Comparison of ENCODE assay signal across 11 mouse cellular contexts in the genomic region with DNA sequence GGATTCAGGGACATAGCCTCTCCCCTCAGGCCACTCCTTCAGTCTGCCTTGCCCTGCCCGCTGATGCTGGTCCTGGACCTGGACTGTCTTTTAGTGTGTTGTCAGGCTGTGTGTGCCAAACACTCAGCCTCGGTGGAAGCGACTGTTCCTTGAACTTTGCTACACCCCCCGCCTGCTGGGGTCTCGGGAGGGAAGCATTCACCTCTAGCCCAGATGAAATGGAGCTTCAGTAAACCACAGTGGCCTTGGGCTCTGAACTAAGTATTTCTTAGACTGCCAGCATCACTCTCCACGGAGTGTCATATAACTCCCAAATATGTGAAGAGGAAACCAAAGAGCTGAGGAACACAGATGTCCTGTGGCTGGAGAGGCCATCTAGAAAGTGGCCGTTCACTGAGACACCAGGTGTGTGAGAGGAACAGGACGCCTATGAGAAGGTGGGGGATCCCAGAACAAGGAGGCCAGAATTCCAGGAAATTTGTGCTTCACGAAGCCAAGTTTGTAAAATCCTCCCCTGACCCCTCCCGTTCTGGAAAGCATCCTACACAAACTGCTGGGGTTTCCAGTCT.
A peak's percentile ranks its signal among the peaks of the same experiment; 100 is the strongest.
DNase-seq lines count a peak whose midpoint lies in the region; ATAC-seq and TF ChIP-seq lines count a peak whose summit lies in the region.
"Had no signal": no experiment of that assay in that cellular context is flagged by ENCODE, and none has a peak within 500 bp of the region (broad histone marks: within the 10 kb centered on the region; RNA-seq: fewer than 3 reads in every experiment).

No protein-coding gene starts in this region.

- TF ChIP-seq EP300 in stomach, postnatal 0 days (optimal IDR thresholded peaks at IDR 0.05), result no peak

- TF ChIP-seq CTCF in lung, embryonic 14.5 days (IDR thresholded peaks at IDR 0.05; ENCODE audit: low read depth), result no peak
- TF ChIP-seq CTCF in stomach, postnatal 0 days (IDR thresholded peaks at IDR 0.05; ENCODE audit: low read depth), result no peak

- peak; percentile 36 for DNase-seq in adrenal gland, adult 2 months
- no peak for DNase-seq in adrenal gland, postnatal 4 days (ENCODE audit: low spot score in 2 of 2)
- DNase-seq in lung, embryonic 14.5 days, result no peak
- no peak for DNase-seq in lung, adult 18-20 months
- DNase-seq in stomach, postnatal 0 days (ENCODE audit: low spot score), result no peak
- no peak for DNase-seq in spleen, adult 12 weeks (ENCODE audit: low spot score)
- no peak for DNase-seq in right cerebral cortex, postnatal 14 days
- DNase-seq: lung, postnatal 36 days; right cerebral cortex, postnatal 4 days had no signal

- no peaks in the 10 kb centered on the region for H3K36me3 ChIP-seq in lung, embryonic 14.5 days (ENCODE audit: insufficient read depth)
- H3K36me3 ChIP-seq in heart, embryonic 16.5 days (ENCODE audit: control insufficient read depth, insufficient read depth), result no peaks in the 10 kb centered on the region
- H3K36me3 ChIP-seq in stomach, postnatal 0 days (ENCODE audit: control insufficient read depth, insufficient read depth, low read length), result no peaks in the 10 kb centered on the region

- H3K9me3 ChIP-seq in lung, embryonic 14.5 days (ENCODE audit: low read depth, low read length), result no peaks in the 10 kb centered on the region
- H3K9me3 ChIP-seq in heart, embryonic 16.5 days (replicated peaks; ENCODE audit: control insufficient read depth, low read length), result no peaks in the 10 kb centered on the region
- H3K9me3 ChIP-seq in stomach, postnatal 0 days (ENCODE audit: control insufficient read depth, low read length), result no peaks in the 10 kb centered on the region

- peaks cover 37% of the 10 kb centered on the region for H3K4me1 ChIP-seq in lung, embryonic 14.5 days (ENCODE audit: insufficient read depth)
- H3K4me1 ChIP-seq in heart, embryonic 16.5 days (ENCODE audit: control insufficient read depth, insufficient read depth, low read length), result peaks cover 18% of the 10 kb centered on the region
- peaks cover 11% of the 10 kb centered on the region for H3K4me1 ChIP-seq in stomach, postnatal 0 days (replicated peaks; ENCODE audit: control insufficient read depth, insufficient read depth)

- H3K27ac ChIP-seq in lung, embryonic 14.5 days (ENCODE audit: low read depth), result peak overlapping the region; percentile 79
- peak overlapping the region; percentile 45 for H3K27ac ChIP-seq in heart, embryonic 16.5 days (ENCODE audit: low read length)
- H3K27ac ChIP-seq in stomach, postnatal 0 days (replicated peaks), result peak overlapping the region; percentile 95

- H3K4me2 ChIP-seq in lung, embryonic 14.5 days, result no peak overlapping the region
- H3K4me2 ChIP-seq in heart, embryonic 16.5 days (ENCODE audit: low read depth, low read length), result no peak overlapping the region
- no peak overlapping the region for H3K4me2 ChIP-seq in stomach, postnatal 0 days (replicated peaks; ENCODE audit: low read depth)

- H3K9ac ChIP-seq in lung, embryonic 14.5 days, result no peak overlapping the region
- H3K9ac ChIP-seq in heart, embryonic 16.5 days (ENCODE audit: low read length), result no peak overlapping the region
- peak overlapping the region; percentile 18; the same call in 1 of the 2 replicates for H3K9ac ChIP-seq in stomach, postnatal 0 days (ENCODE audit: low read length)

- H3K27me3 ChIP-seq in lung, embryonic 14.5 days (ENCODE audit: insufficient read depth, low read length), result no peaks in the 10 kb centered on the region
- no peaks in the 10 kb centered on the region for H3K27me3 ChIP-seq in heart, embryonic 16.5 days (ENCODE audit: control insufficient read depth, insufficient read depth, low read length)
- H3K27me3 ChIP-seq in stomach, postnatal 0 days (ENCODE audit: control insufficient read depth, insufficient read depth, low read length), result no peaks in the 10 kb centered on the region
- H3K27me3 ChIP-seq: Patski had no signal

- ATAC-seq in lung, embryonic 14.5 days (ENCODE audit: insufficient read depth), result no peak
- ATAC-seq in heart, embryonic 16.5 days (replicated peaks; ENCODE audit: extremely low read depth, insufficient read depth, low FRiP score), result 0 out of 2 replicates have a peak, but pooled peaks have one; percentile 8
- no peak for ATAC-seq in stomach, postnatal 0 days (ENCODE audit: low FRiP score, low TSS enrichment)
- ATAC-seq: Patski had no signal

- 20% methylated on average over 10 of the region's 10 CpGs for WGBS in lung, embryonic 14.5 days
- WGBS in heart, embryonic 16.5 days, result 45% methylated on average over 10 of the region's 10 CpGs
- WGBS in stomach, postnatal 0 days, result 36% methylated on average over 10 of the region's 10 CpGs

- no peak overlapping the region for H3K4me3 ChIP-seq in lung, embryonic 14.5 days (ENCODE audit: low read depth, low read length)
- H3K4me3 ChIP-seq in heart, embryonic 16.5 days (ENCODE audit: low read length), result no peak overlapping the region
- H3K4me3 ChIP-seq in stomach, postnatal 0 days (ENCODE audit: low read depth, low read length), result no peak overlapping the region

Comparison
In these comparisons a context has a peak if more than half of its experiments do, and no peak if none do; other contexts are left out.
1. H3K27ac ChIP-seq: peak in every context shown above with its lines; median percentile 95 in stomach, postnatal 0 days; 79 in lung, embryonic 14.5 days; 45 in heart, embryonic 16.5 days.